Mouse (Mus musculus): ENCODE measurements around the gene Hes6.
A peak's percentile ranks its signal among the peaks of the same experiment; 100 is the strongest.

Hes6 gene

GRCm38 (mm10) chr1:91439776-91440175, 25.9 kb upstream of the Hes6 start:
- no peak for DNase-seq

GRCm38 (mm10) chr1:91437573-91437972, 23.7 kb upstream of the Hes6 start:
- DNase-seq = no peak

GRCm38 (mm10) chr1:91437083-91437400, 23.2 kb upstream of the Hes6 start:
- DNase-seq = no peak

GRCm38 (mm10) chr1:91436380-91437082, 22.7 kb upstream of the Hes6 start:
- DNase-seq = no peak

- no peak for DNase-seq
These were observed 21.8 kb upstream of the Hes6 start for GRCm38 (mm10) chr1:91435606-91436130.

GRCm38 (mm10) chr1:91434905-91435304, 21.1 kb upstream of the Hes6 start:
- no peak for DNase-seq

GRCm38 (mm10) chr1:91430761-91431160, 16.9 kb upstream of the Hes6 start:
- DNase-seq = no peak

- no peak for DNase-seq
These were observed 15.4 kb upstream of the Hes6 start for GRCm38 (mm10) chr1:91429212-91429611.

GRCm38 (mm10) chr1:91428614-91429013, 14.8 kb upstream of the Hes6 start:
- DNase-seq = peak; percentile 94

GRCm38 (mm10) chr1:91426397-91426796, 12.6 kb upstream of the Hes6 start:
- no peak for DNase-seq

GRCm38 (mm10) chr1:91420601-91421065, 6.8 kb upstream of the Hes6 start:
- no peak for DNase-seq

GRCm38 (mm10) chr1:91419862-91420600, 6.2 kb upstream of the Hes6 start:
- DNase-seq = no peak

- no peak for DNase-seq
These were observed 4.2 kb upstream of the Hes6 start for GRCm38 (mm10) chr1:91417991-91418390.

- DNase-seq = no peak
These were observed 1.5 kb upstream of the Hes6 start for GRCm38 (mm10) chr1:91415311-91415710.

GRCm38 (mm10) chr1:91414903-91415302, 1.1 kb upstream of the Hes6 start:
- no peak for DNase-seq

GRCm38 (mm10) chr1:91413536-91413897, 321 bp downstream of the Hes6 start:
- DNase-seq = no peak

- peak; percentile 95 for DNase-seq
These were observed 770 bp downstream of the Hes6 start for GRCm38 (mm10) chr1:91413030-91413506.

- no peak for DNase-seq
These were observed 1.4 kb downstream of the Hes6 start for GRCm38 (mm10) chr1:91412286-91413029.

GRCm38 (mm10) chr1:91411631-91412285, 2.1 kb downstream of the Hes6 start:
- no peak for DNase-seq

- no peak for DNase-seq
These were observed 6.0 kb downstream of the Hes6 start for GRCm38 (mm10) chr1:91407819-91408218.

GRCm38 (mm10) chr1:91405406-91406169, 8.2 kb downstream of the Hes6 start:
- peak; percentile 36 for DNase-seq

GRCm38 (mm10) chr1:91404976-91405375, 8.9 kb downstream of the Hes6 start:
- no peak for DNase-seq

Measured in thymus, postnatal 4 days (tissue).